Mouse (Mus musculus) ES-Bruce4 (cell line): ENCODE data around the gene Tnnc2. TPM values are rescaled to one million over a fixed set of nuclear protein-coding genes. Genes with fewer than 3 reads are reported as not detected.

Source experiments
- H3K27ac ChIP-seq: 2 replicates; pipeline ENCODE4 v1.5.1; 2012; ENCODE audit warnings: low read length, inconsistent platforms; ENCODE audit not compliant: insufficient read depth
- H3K27me3 ChIP-seq: 2 replicates; pipeline ENCODE4 v1.6.1; 2012; ENCODE audit warnings: mild to moderate bottlenecking, low read length, inconsistent platforms; ENCODE audit not compliant: control insufficient read depth, poor library complexity, insufficient read depth, severe bottlenecking
- H3K36me3 ChIP-seq: 2 replicates; pipeline ENCODE4 v1.6.1; 2012; ENCODE audit warnings: inconsistent platforms, mild to moderate bottlenecking, low read length, moderate library complexity; ENCODE audit not compliant: control insufficient read depth, poor library complexity, insufficient read depth, severe bottlenecking
- H3K4me1 ChIP-seq: one replicate; pipeline ENCODE4 v1.8.1; 2011; ENCODE audit warnings: low read length; ENCODE audit not compliant: control insufficient read depth, insufficient read depth
- H3K4me3 ChIP-seq: 2 replicates; pipeline ENCODE4 v1.5.1; 2011; ENCODE audit warnings: low read depth, mild to moderate bottlenecking, low read length
- H3K9ac ChIP-seq: 2 replicates; pipeline ENCODE4 v1.6.1; 2012; ENCODE audit warnings: low read depth, mild to moderate bottlenecking, inconsistent platforms; ENCODE audit not compliant: poor library complexity, severe bottlenecking
- H3K9me3 ChIP-seq: replicated peaks from 2 replicates; pipeline ENCODE4 v1.6.1; 2012; ENCODE audit warnings: mild to moderate bottlenecking, low read length, inconsistent platforms; ENCODE audit not compliant: control insufficient read depth, poor library complexity, insufficient read depth, severe bottlenecking
- CTCF ChIP-seq: IDR thresholded peaks from one replicate; pipeline ENCODE4 v1.8.1; 2011; ENCODE audit warnings: low read depth, low read length
- EP300 ChIP-seq: IDR thresholded peaks from 2 replicates; pipeline ENCODE4 v1.6.1; 2011; ENCODE audit warnings: low read depth, low read length; ENCODE audit not compliant: insufficient read depth
- POLR2A ChIP-seq: IDR thresholded peaks from one replicate; pipeline ENCODE4 v1.8.1; 2011; ENCODE audit warnings: low read length; ENCODE audit not compliant: insufficient read depth
- polyA plus RNA-seq: library from polyadenylated mRNA; stranded (reverse); fragments of >200 nt; gene quantifications from 2 replicates; pipeline ENCODE4 v1.2.4, GENCODE M21; 2011; ENCODE audit warnings: low read depth; ENCODE audit not compliant: missing spikeins, insufficient read depth, insufficient read length

Gene Tnnc2
- polyA plus RNA-seq, 1 experiment: 0.88 TPM

- Histone ChIP-seq H3K27ac (no peak overlapping the region), H3K4me3 (no peak overlapping the region), H3K9ac (no peak overlapping the region), H3K27me3 (no peaks in the 10 kb centered on the region), H3K9me3 (peaks cover 11% of the 10 kb centered on the region), H3K36me3 (peaks cover 92% of the 10 kb centered on the region), H3K4me1 (no peaks in the 10 kb centered on the region)
- no peak for TF ChIP-seq CTCF
- no peak for TF ChIP-seq EP300
- TF ChIP-seq POLR2A: no peak
Observed at GRCm38 (mm10) chr2:164758692-164759091, 21.1 kb downstream of the Tnnc2 start.

GRCm38 (mm10) chr2:164757841-164758240 lies 21.9 kb downstream of the Tnnc2 start:
- no peak overlapping the region for H3K9ac ChIP-seq
- H3K27ac ChIP-seq: no peak overlapping the region
- no peaks in the 10 kb centered on the region for H3K4me1 ChIP-seq
- no peak for TF ChIP-seq EP300
- TF ChIP-seq POLR2A: no peak
- TF ChIP-seq CTCF: no peak
- peaks cover 11% of the 10 kb centered on the region for H3K9me3 ChIP-seq
- no peak overlapping the region for H3K4me3 ChIP-seq
- peaks cover 92% of the 10 kb centered on the region for H3K36me3 ChIP-seq
- no peaks in the 10 kb centered on the region for H3K27me3 ChIP-seq

DNA sequence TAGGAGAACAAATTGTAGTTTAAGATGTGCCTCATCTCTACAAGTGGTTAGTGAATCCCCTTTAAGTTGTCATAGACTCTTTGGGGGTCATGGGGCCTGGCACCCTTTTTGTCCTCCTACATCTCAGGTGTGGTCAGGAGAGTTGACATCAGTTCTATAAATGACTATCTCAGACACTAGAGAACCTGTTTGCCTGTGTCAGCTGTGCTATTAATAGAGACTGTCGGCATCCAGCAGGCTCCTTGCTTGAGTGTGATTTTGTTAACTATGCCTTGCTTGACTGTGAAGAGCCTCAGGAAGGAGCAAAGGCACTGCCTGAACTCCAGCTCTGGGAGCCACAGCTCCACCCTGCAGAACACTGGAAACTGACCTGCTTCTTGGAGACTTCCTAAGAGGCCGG lies 25.0 kb downstream of the Tnnc2 start:
- Histone ChIP-seq H3K9me3 (no peaks in the 10 kb centered on the region), H3K4me3 (no peak overlapping the region), H3K27me3 (no peaks in the 10 kb centered on the region), H3K27ac (no peak overlapping the region), H3K9ac (no peak overlapping the region), H3K36me3 (peaks cover 87% of the 10 kb centered on the region), H3K4me1 (no peaks in the 10 kb centered on the region)
- TF ChIP-seq POLR2A: no peak
- TF ChIP-seq CTCF: no peak
- TF ChIP-seq EP300: no peak

DNA sequence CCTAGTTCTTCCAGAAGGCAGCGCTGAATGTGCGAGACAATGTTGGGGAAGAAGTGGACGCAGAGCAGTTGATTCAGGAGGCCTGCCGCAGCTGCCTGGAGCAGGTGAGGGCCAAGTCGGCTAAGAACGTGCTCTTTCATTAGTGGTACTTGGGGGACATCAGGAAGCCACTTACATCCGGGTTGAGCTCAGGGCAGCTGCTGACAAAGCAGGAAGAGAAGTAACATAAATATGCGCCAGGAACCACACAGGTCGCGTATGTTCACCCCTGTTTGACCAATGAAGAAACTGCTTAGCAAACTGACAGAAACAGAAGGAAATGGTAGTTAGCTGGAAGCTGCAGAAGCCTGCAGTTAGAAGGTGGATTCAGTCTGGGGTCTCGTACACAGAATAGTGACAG lies 25.7 kb downstream of the Tnnc2 start:
- Histone ChIP-seq H3K9ac (no peak overlapping the region), H3K27ac (no peak overlapping the region), H3K4me1 (no peaks in the 10 kb centered on the region), H3K9me3 (no peaks in the 10 kb centered on the region), H3K27me3 (no peaks in the 10 kb centered on the region), H3K36me3 (peaks cover 83% of the 10 kb centered on the region), H3K4me3 (no peak overlapping the region)
- no peak for TF ChIP-seq EP300
- TF ChIP-seq CTCF: no peak
- TF ChIP-seq POLR2A: no peak

- TF ChIP-seq CTCF (no peak), EP300 (no peak), POLR2A (no peak)
- Histone ChIP-seq H3K4me3 (no peak overlapping the region), H3K9me3 (no peaks in the 10 kb centered on the region), H3K36me3 (peaks cover 70% of the 10 kb centered on the region), H3K9ac (no peak overlapping the region), H3K4me1 (no peaks in the 10 kb centered on the region), H3K27me3 (no peaks in the 10 kb centered on the region), H3K27ac (no peak overlapping the region)
Observed at GRCm38 (mm10) chr2:164752454-164752853, 27.3 kb downstream of the Tnnc2 start.

- Histone ChIP-seq H3K4me3 (no peak overlapping the region), H3K9ac (no peak overlapping the region), H3K27ac (no peak overlapping the region), H3K9me3 (no peaks in the 10 kb centered on the region), H3K4me1 (no peaks in the 10 kb centered on the region), H3K36me3 (peaks cover 41% of the 10 kb centered on the region), H3K27me3 (no peaks in the 10 kb centered on the region)
- TF ChIP-seq EP300: no peak
- no peak for TF ChIP-seq CTCF
Observed at GRCm38 (mm10) chr2:164748991-164749390, 30.8 kb downstream of the Tnnc2 start.
